Comparison of ENCODE assay signal across 7 mouse cellular contexts in the genomic region with DNA sequence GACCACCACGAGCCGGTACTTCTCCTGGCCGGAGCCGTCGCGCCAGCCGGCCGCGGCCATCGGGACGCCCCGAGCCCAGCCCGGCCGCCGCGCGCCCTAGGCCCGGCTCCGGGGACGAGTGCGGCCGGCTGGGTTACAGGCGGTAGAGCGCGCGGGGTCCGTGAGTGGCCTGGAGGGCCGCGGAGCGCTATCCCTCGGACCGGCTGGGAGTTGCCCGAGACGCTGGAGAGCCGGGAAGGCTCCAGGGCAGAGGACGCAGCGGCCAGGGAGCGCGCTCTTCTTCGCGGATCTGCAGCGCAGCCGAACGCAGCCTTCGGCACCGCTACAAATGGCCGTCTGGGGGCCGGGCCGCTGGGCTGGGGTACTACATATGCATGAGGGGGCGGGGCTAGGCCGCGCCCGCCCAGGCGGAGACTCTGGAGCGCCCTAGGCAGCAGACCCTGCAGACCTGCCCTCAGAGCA. TPM values are rescaled to one million over a fixed set of nuclear protein-coding genes. Genes with fewer than 3 reads are reported as not detected.
DNase-seq lines count a peak whose midpoint lies in the region; ATAC-seq and TF ChIP-seq lines count a peak whose summit lies in the region.

A gene (minus strand): TSS at position 338 of the 462 bp plus-strand sequence.

- H3K9ac ChIP-seq in heart, embryonic 12.5 days = peak within 1 kb of the TSS; percentile 95
- H3K9ac ChIP-seq in kidney, embryonic 16.5 days (replicated peaks; ENCODE audit: low read length) = peak within 1 kb of the TSS; percentile 89

- TF ChIP-seq POLR2A in bone marrow, adult 2 months (IDR thresholded peaks at IDR 0.05; ENCODE audit: borderline replicate concordance, control insufficient read depth, low read depth, low read length) = peak; percentile 70; the same call in 1 of the 2 replicates
- peak; percentile 98 for TF ChIP-seq POLR2A in embryonic fibroblast, embryonic 13.5 days (IDR thresholded peaks at IDR 0.05; ENCODE audit: low read depth, low read length)
- TF ChIP-seq POLR2A in myocyte (IDR thresholded peaks at IDR 0.05; ENCODE audit: insufficient read length, low read depth) = peak; percentile 96

- WGBS in bone marrow, adult 2 months = 1% methylated on average over 54 of the region's 55 CpGs
- under 1% methylated on average over 55 of the region's 55 CpGs for WGBS in heart, embryonic 12.5 days
- under 1% methylated on average over 46 of the region's 55 CpGs for WGBS in kidney, embryonic 16.5 days

- peak; percentile 96 for ATAC-seq in heart, embryonic 12.5 days (ENCODE audit: insufficient number of reproducible peaks, low FRiP score)
- ATAC-seq in kidney, embryonic 16.5 days (ENCODE audit: low FRiP score, low TSS enrichment) = peak; percentile 99

- peak within 1 kb of the TSS; percentile 69 for H3K4me3 ChIP-seq in bone marrow, adult 2 months (replicated peaks; ENCODE audit: control insufficient read depth, low read depth, low read length)
- H3K4me3 ChIP-seq in embryonic fibroblast, embryonic 13.5 days (ENCODE audit: insufficient read depth, low read length) = peak within 1 kb of the TSS; percentile 77
- H3K4me3 ChIP-seq in heart, embryonic 12.5 days = peak within 1 kb of the TSS; percentile 93
- peak within 1 kb of the TSS; percentile 88 for H3K4me3 ChIP-seq in kidney, embryonic 16.5 days (ENCODE audit: low read length)
- peak within 1 kb of the TSS; percentile 54 for H3K4me3 ChIP-seq in myocyte

- no peak for TF ChIP-seq CTCF in bone marrow, adult 2 months (IDR thresholded peaks at IDR 0.05; ENCODE audit: control insufficient read depth, insufficient read depth, low read length)
- TF ChIP-seq CTCF in embryonic fibroblast, embryonic 13.5 days (IDR thresholded peaks at IDR 0.05; ENCODE audit: borderline replicate concordance, insufficient read depth, low read length) = no peak

- no peaks in the 10 kb centered on the region for H3K36me3 ChIP-seq in heart, embryonic 12.5 days
- H3K36me3 ChIP-seq in kidney, embryonic 16.5 days (ENCODE audit: insufficient read depth, low read length) = no peaks in the 10 kb centered on the region
- no peaks in the 10 kb centered on the region for H3K36me3 ChIP-seq in myocyte (ENCODE audit: control insufficient read depth, insufficient read depth)

- peak within 1 kb of the TSS; percentile 69; the same call in 1 of the 2 replicates for H3K27ac ChIP-seq in bone marrow, adult 2 months (ENCODE audit: control insufficient read depth, insufficient read depth, low read depth, low read length, poor library complexity)
- peak within 1 kb of the TSS; percentile 61 for H3K27ac ChIP-seq in embryonic fibroblast, embryonic 13.5 days (ENCODE audit: insufficient read depth, low read length)
- H3K27ac ChIP-seq in heart, embryonic 12.5 days (ENCODE audit: poor library complexity, severe bottlenecking) = peak within 1 kb of the TSS; percentile 99
- peak within 1 kb of the TSS; percentile 97 for H3K27ac ChIP-seq in kidney, embryonic 16.5 days (ENCODE audit: low read length)

- H3K4me1 ChIP-seq in bone marrow, adult 2 months (ENCODE audit: control insufficient read depth, insufficient read depth, low read length) = no peaks in the 10 kb centered on the region
- H3K4me1 ChIP-seq in embryonic fibroblast, embryonic 13.5 days (ENCODE audit: control insufficient read depth, insufficient read depth, low read length) = no peaks in the 10 kb centered on the region; the same call in 1 of the 2 replicates
- H3K4me1 ChIP-seq in heart, embryonic 12.5 days (replicated peaks) = peaks cover 25% of the 10 kb centered on the region
- peaks cover 20% of the 10 kb centered on the region for H3K4me1 ChIP-seq in kidney, embryonic 16.5 days (ENCODE audit: insufficient read depth, low read length)

- peak within 1 kb of the TSS; percentile 60 for H3ac ChIP-seq in myocyte (ENCODE audit: control insufficient read depth, insufficient read length)

- peak; percentile 82 for DNase-seq in liver
- DNase-seq in spleen, postnatal 4 days (ENCODE audit: low spot score in 2 of 2) = peak; percentile 66 to 84

- no peaks in the 10 kb centered on the region for H3K9me3 ChIP-seq in heart, embryonic 12.5 days (replicated peaks)
- H3K9me3 ChIP-seq in kidney, embryonic 16.5 days (ENCODE audit: low read length) = no peaks in the 10 kb centered on the region

- peak within 1 kb of the TSS; percentile 84 for H3K4me2 ChIP-seq in heart, embryonic 12.5 days
- H3K4me2 ChIP-seq in kidney, embryonic 16.5 days (replicated peaks; ENCODE audit: low read depth, low read length) = peak within 1 kb of the TSS; percentile 85
- H3K4me2 ChIP-seq in myocyte (ENCODE audit: low read depth) = peak within 1 kb of the TSS; percentile 81

- peaks cover 43% of the 10 kb centered on the region for H3K79me2 ChIP-seq in myocyte (ENCODE audit: control insufficient read depth, insufficient read depth)

- no peaks in the 10 kb centered on the region for H3K27me3 ChIP-seq in heart, embryonic 12.5 days (replicated peaks)
- H3K27me3 ChIP-seq in kidney, embryonic 16.5 days (ENCODE audit: insufficient read depth, low read length) = no peaks in the 10 kb centered on the region
- no peaks in the 10 kb centered on the region for H3K27me3 ChIP-seq in myocyte (ENCODE audit: control insufficient read depth, insufficient read depth, insufficient read length)

TF ChIP-seq in myocyte, 11 proteins besides CTCF, POLR2A, EP300 and RAD21:
- no peak for TF ChIP-seq MAX (IDR thresholded peaks at IDR 0.05; ENCODE audit: low read depth)
- TF ChIP-seq TCF12 (IDR thresholded peaks at IDR 0.05; ENCODE audit: insufficient read depth, poor library complexity, severe bottlenecking) = no peak
- no peak for TF ChIP-seq USF1 (IDR thresholded peaks at IDR 0.05; ENCODE audit: low read depth)
- TF ChIP-seq E2F4 (IDR thresholded peaks at IDR 0.05; ENCODE audit: insufficient read depth) = no peak
- no peak for TF ChIP-seq SRF (IDR thresholded peaks at IDR 0.05; ENCODE audit: control insufficient read depth, insufficient read length, low read depth)
- TF ChIP-seq POLR2AphosphoS2 (IDR thresholded peaks at IDR 0.05; ENCODE audit: insufficient read length, low read depth) = peak; percentile 98
- no peak for TF ChIP-seq MYOD1 (IDR thresholded peaks at IDR 0.05; ENCODE audit: control insufficient read depth in 1 of 3, insufficient read length in 2 of 3, low read depth in 2 of 3)
- TF ChIP-seq CEBPB (IDR thresholded peaks at IDR 0.05; ENCODE audit: insufficient read depth, poor library complexity, severe bottlenecking) = no peak
- no peak for TF ChIP-seq TCF3 (IDR thresholded peaks at IDR 0.05; ENCODE audit: insufficient read length, low read depth)
- peak in 1 of 3 experiments; percentile 42 for TF ChIP-seq MYOG (IDR thresholded peaks at IDR 0.05; ENCODE audit: control insufficient read depth in 1 of 3, insufficient read depth in 1 of 3, insufficient read length in 2 of 3, low read depth in 2 of 3)
TF ChIP-seq in myocyte: peak in this region for 2.

RNA-seq across cellular contexts. Expression of the gene that starts here (rescaled TPM):
- 2.7 and 11.5 TPM in 2 replicates for polyA plus RNA-seq in bone marrow, adult 2 months (2011; ENCODE audit: insufficient read depth, insufficient read length, low replicate concordance, missing spikeins)
- 56.6 and 84.6 TPM in 2 replicates for polyA plus RNA-seq in embryonic fibroblast, embryonic 13.5 days (2011; ENCODE audit: insufficient read length, low read depth, missing spikeins)
- polyA plus RNA-seq in heart, embryonic 12.5 days (2016; fragmentation: Nextera tagmentation; extraction: Ambion mirVana) = 61.6 and 65.6 TPM in 2 replicates
- 33.6 and 36.4 TPM in 2 replicates for polyA plus RNA-seq in kidney, embryonic 16.5 days (2015; fragmentation: Nextera tagmentation; extraction: Ambion mirVana)
- 57.4 TPM for polyA plus RNA-seq in myocyte (2012; fragmentation: generic; extraction: Trizol)

Comparison
In these comparisons a context has a peak if more than half of its experiments do, and no peak if none do; other contexts are left out.
1. Peak in every context shown above with its lines: DNase-seq, ATAC-seq, H3K4me3 ChIP-seq and H3K27ac ChIP-seq.